Mouse (Mus musculus): Measurements from ENCODE around the gene Tmcc3. TPM values are rescaled to one million over a fixed set of nuclear protein-coding genes. Genes with fewer than 3 reads are reported as not detected.

Gene Tmcc3
- 12.5 and 17.9 TPM in 2 replicates for polyA plus RNA-seq (2014; fragmentation: Nextera tagmentation; extraction: Ambion mirVana)

GRCm38 (mm10) chr10:94311511-94312006 is at the start of gene Tmcc3:
Tmcc3 (plus strand) TSS chr10:94311949.
- 2% methylated on average over 19 of the region's 19 CpGs for WGBS

GRCm38 (mm10) chr10:94262646-94263045 is 49.1 kb upstream of the Tmcc3 start:
- WGBS = 91% methylated on average over 13 of the region's 13 CpGs
- ATAC-seq (ENCODE audit: low FRiP score) (no peak), DNase-seq (ENCODE audit: low spot score) (no peak)
- Histone ChIP-seq H3K4me3 (replicated peaks; ENCODE audit: low read length) (no peak overlapping the region), H3K9ac (no peak overlapping the region), H3K27ac (no peak overlapping the region), H3K4me2 (replicated peaks) (no peak overlapping the region), H3K9me3 (ENCODE audit: control insufficient read depth, low read length) (no peaks in the 10 kb centered on the region), H3K4me1 (replicated peaks; ENCODE audit: control insufficient read depth, insufficient read depth, low read length) (0 out of 2 replicates have a peak, but pooled peaks cover 5% of the 10 kb centered on the region), H3K36me3 (replicated peaks; ENCODE audit: control insufficient read depth, insufficient read depth) (no peaks in the 10 kb centered on the region), H3K27me3 (ENCODE audit: control insufficient read depth, insufficient read depth, low read length) (no peaks in the 10 kb centered on the region)

More at GRCm38 (mm10) chr10:94311511-94312006, at the start of gene Tmcc3:
- no peaks in the 10 kb centered on the region for H3K36me3 ChIP-seq (replicated peaks; ENCODE audit: control insufficient read depth, insufficient read depth)
- H3K4me3 ChIP-seq (replicated peaks; ENCODE audit: low read length) = peak within 1 kb of the TSS; percentile 46
- ATAC-seq (ENCODE audit: low FRiP score) (no peak), DNase-seq (ENCODE audit: low spot score) (no peak)
- H3K27ac ChIP-seq = no peak within 1 kb of the TSS
- peak within 1 kb of the TSS; percentile 58 for H3K9ac ChIP-seq
- H3K4me1 ChIP-seq (replicated peaks; ENCODE audit: control insufficient read depth, insufficient read depth, low read length) = peaks cover 7% of the 10 kb centered on the region; the same call in 1 of the 2 replicates
- H3K4me2 ChIP-seq (replicated peaks) = peak within 1 kb of the TSS; percentile 98
- H3K27me3 ChIP-seq (ENCODE audit: control insufficient read depth, insufficient read depth, low read length) = no peaks in the 10 kb centered on the region; the same call in 1 of the 2 replicates
- H3K9me3 ChIP-seq (ENCODE audit: control insufficient read depth, low read length) = no peaks in the 10 kb centered on the region

- H3K4me3 ChIP-seq (replicated peaks; ENCODE audit: low read length) = no peak overlapping the region
- ATAC-seq (ENCODE audit: low FRiP score) (no peak), DNase-seq (ENCODE audit: low spot score) (no peak)
- H3K4me2 ChIP-seq (replicated peaks) = no peak overlapping the region
- H3K36me3 ChIP-seq (replicated peaks; ENCODE audit: control insufficient read depth, insufficient read depth) = no peaks in the 10 kb centered on the region
- no peak overlapping the region for H3K27ac ChIP-seq
- 0 out of 2 replicates have a peak, but pooled peaks cover 5% of the 10 kb centered on the region for H3K4me1 ChIP-seq (replicated peaks; ENCODE audit: control insufficient read depth, insufficient read depth, low read length)
- no peaks in the 10 kb centered on the region for H3K9me3 ChIP-seq (ENCODE audit: control insufficient read depth, low read length)
- WGBS = 75% methylated on average over 3 of the region's 3 CpGs
- no peak overlapping the region for H3K9ac ChIP-seq
- H3K27me3 ChIP-seq (ENCODE audit: control insufficient read depth, insufficient read depth, low read length) = no peaks in the 10 kb centered on the region
Observed at GRCm38 (mm10) chr10:94263211-94263610, 48.5 kb upstream of the Tmcc3 start.

GRCm38 (mm10) chr10:94265656-94266542 is 45.9 kb upstream of the Tmcc3 start:
- Histone ChIP-seq H3K27ac (peak overlapping the region; percentile 38), H3K9ac (no peak overlapping the region), H3K4me2 (replicated peaks) (no peak overlapping the region), H3K27me3 (ENCODE audit: control insufficient read depth, insufficient read depth, low read length) (no peaks in the 10 kb centered on the region), H3K4me1 (replicated peaks; ENCODE audit: control insufficient read depth, insufficient read depth, low read length) (0 out of 2 replicates have a peak, but pooled peaks cover 5% of the 10 kb centered on the region), H3K4me3 (replicated peaks; ENCODE audit: low read length) (no peak overlapping the region), H3K9me3 (ENCODE audit: control insufficient read depth, low read length) (no peaks in the 10 kb centered on the region), H3K36me3 (replicated peaks; ENCODE audit: control insufficient read depth, insufficient read depth) (no peaks in the 10 kb centered on the region)
- ATAC-seq (ENCODE audit: low FRiP score) (peak; percentile 57; the same call in 1 of the 2 replicates), DNase-seq (ENCODE audit: low spot score) (no peak)
- 44% methylated on average over 17 of the region's 17 CpGs for WGBS

- no peak for ATAC-seq (ENCODE audit: low FRiP score)
- 18% methylated on average over 3 of the region's 3 CpGs for WGBS
Observed at GRCm38 (mm10) chr10:94275321-94275720, 36.4 kb upstream of the Tmcc3 start.

GRCm38 (mm10) chr10:94276511-94276910 is 35.2 kb upstream of the Tmcc3 start:
- Histone ChIP-seq H3K36me3 (replicated peaks; ENCODE audit: control insufficient read depth, insufficient read depth) (no peaks in the 10 kb centered on the region), H3K4me3 (replicated peaks; ENCODE audit: low read length) (no peak overlapping the region), H3K27me3 (ENCODE audit: control insufficient read depth, insufficient read depth, low read length) (no peaks in the 10 kb centered on the region), H3K27ac (no peak overlapping the region), H3K9me3 (ENCODE audit: control insufficient read depth, low read length) (no peaks in the 10 kb centered on the region), H3K4me2 (replicated peaks) (no peak overlapping the region), H3K9ac (no peak overlapping the region), H3K4me1 (replicated peaks; ENCODE audit: control insufficient read depth, insufficient read depth, low read length) (peaks cover 11% of the 10 kb centered on the region; the same call in 1 of the 2 replicates)
- DNase-seq (ENCODE audit: low spot score) (no peak), ATAC-seq (ENCODE audit: low FRiP score) (no peak)
- 50% methylated on average over 2 of the region's 2 CpGs for WGBS

More at GRCm38 (mm10) chr10:94275321-94275720, 36.4 kb upstream of the Tmcc3 start:
- Histone ChIP-seq H3K9me3 (ENCODE audit: control insufficient read depth, low read length) (no peaks in the 10 kb centered on the region), H3K36me3 (replicated peaks; ENCODE audit: control insufficient read depth, insufficient read depth) (no peaks in the 10 kb centered on the region), H3K4me3 (replicated peaks; ENCODE audit: low read length) (no peak overlapping the region), H3K27me3 (ENCODE audit: control insufficient read depth, insufficient read depth, low read length) (no peaks in the 10 kb centered on the region), H3K27ac (no peak overlapping the region), H3K9ac (no peak overlapping the region), H3K4me2 (replicated peaks) (no peak overlapping the region), H3K4me1 (replicated peaks; ENCODE audit: control insufficient read depth, insufficient read depth, low read length) (peaks cover 16% of the 10 kb centered on the region; the same call in 1 of the 2 replicates)
- no peak for DNase-seq (ENCODE audit: low spot score)

- WGBS = 72% methylated on average over 8 of the region's 8 CpGs
- no peak for DNase-seq (ENCODE audit: low spot score)
Observed at GRCm38 (mm10) chr10:94282179-94282578, 29.6 kb upstream of the Tmcc3 start.

GRCm38 (mm10) chr10:94282797-94283196 is 29.0 kb upstream of the Tmcc3 start:
- Histone ChIP-seq H3K27me3 (ENCODE audit: control insufficient read depth, insufficient read depth, low read length) (no peaks in the 10 kb centered on the region), H3K27ac (no peak overlapping the region), H3K4me3 (replicated peaks; ENCODE audit: low read length) (no peak overlapping the region), H3K4me1 (replicated peaks; ENCODE audit: control insufficient read depth, insufficient read depth, low read length) (peaks cover 11% of the 10 kb centered on the region; the same call in 1 of the 2 replicates), H3K36me3 (replicated peaks; ENCODE audit: control insufficient read depth, insufficient read depth) (no peaks in the 10 kb centered on the region), H3K4me2 (replicated peaks) (no peak overlapping the region), H3K9ac (no peak overlapping the region), H3K9me3 (ENCODE audit: control insufficient read depth, low read length) (no peaks in the 10 kb centered on the region)
- no peak for ATAC-seq (ENCODE audit: low FRiP score)
- WGBS = 86% methylated on average over 7 of the region's 7 CpGs
- DNase-seq (ENCODE audit: low spot score) = no peak

More at GRCm38 (mm10) chr10:94282179-94282578, 29.6 kb upstream of the Tmcc3 start:
- no peak for ATAC-seq (ENCODE audit: low FRiP score)
- H3K4me2 ChIP-seq (replicated peaks) = no peak overlapping the region
- H3K9me3 ChIP-seq (ENCODE audit: control insufficient read depth, low read length) = no peaks in the 10 kb centered on the region
- H3K27ac ChIP-seq = no peak overlapping the region
- H3K4me1 ChIP-seq (replicated peaks; ENCODE audit: control insufficient read depth, insufficient read depth, low read length) = peaks cover 11% of the 10 kb centered on the region; the same call in 1 of the 2 replicates
- no peak overlapping the region for H3K4me3 ChIP-seq (replicated peaks; ENCODE audit: low read length)
- H3K27me3 ChIP-seq (ENCODE audit: control insufficient read depth, insufficient read depth, low read length) = no peaks in the 10 kb centered on the region
- no peak overlapping the region for H3K9ac ChIP-seq
- no peaks in the 10 kb centered on the region for H3K36me3 ChIP-seq (replicated peaks; ENCODE audit: control insufficient read depth, insufficient read depth)

- Histone ChIP-seq H3K9ac (peak overlapping the region; percentile 38; the same call in 1 of the 2 replicates), H3K27ac (peak overlapping the region; percentile 59), H3K4me3 (replicated peaks; ENCODE audit: low read length) (no peak overlapping the region), H3K4me1 (replicated peaks; ENCODE audit: control insufficient read depth, insufficient read depth, low read length) (peaks cover 20% of the 10 kb centered on the region), H3K36me3 (replicated peaks; ENCODE audit: control insufficient read depth, insufficient read depth) (no peaks in the 10 kb centered on the region), H3K9me3 (ENCODE audit: control insufficient read depth, low read length) (no peaks in the 10 kb centered on the region), H3K4me2 (replicated peaks) (no peak overlapping the region), H3K27me3 (ENCODE audit: control insufficient read depth, insufficient read depth, low read length) (no peaks in the 10 kb centered on the region)
- DNase-seq (ENCODE audit: low spot score) (no peak), ATAC-seq (ENCODE audit: low FRiP score) (no peak)
- WGBS = 80% methylated on average over 5 of the region's 5 CpGs
Observed at GRCm38 (mm10) chr10:94294437-94294836, 17.3 kb upstream of the Tmcc3 start.
